Mouse (Mus musculus) cerebellum, adult 9-11 months (tissue): ENCODE measurements around the gene Il3ra.

Experiments
- DNase-seq: peaks from one replicate; pipeline ENCODE4 v3.0.0; 2022

Gene Il3ra

GRCm38 (mm10) chr14:14345948-14346812 is at the start of gene Il3ra:
Il3ra (plus strand) TSS chr14:14346275.
- DNase-seq, result peak; percentile 79

DNA sequence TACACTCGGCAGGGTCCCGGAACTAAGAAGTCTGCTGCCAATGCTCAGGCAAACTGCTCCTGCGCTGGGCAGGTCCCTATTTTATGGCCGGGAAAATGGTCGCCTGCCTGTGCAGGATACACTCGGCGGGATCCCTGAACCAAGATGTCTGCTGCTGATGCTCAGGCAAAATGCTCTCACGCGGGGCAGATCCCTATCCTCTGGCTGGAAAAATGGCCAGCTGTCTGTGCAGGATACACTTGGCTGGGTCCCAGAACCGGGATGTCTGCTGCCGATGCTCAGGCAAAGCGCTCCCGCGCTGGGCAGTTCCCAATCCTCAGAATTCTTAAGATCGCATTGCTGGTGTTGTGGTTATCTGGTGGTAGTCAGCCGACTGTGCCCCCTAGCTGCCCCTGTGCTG is 37.1 kb upstream of the Il3ra start:
- peak; percentile 68 for DNase-seq

DNA sequence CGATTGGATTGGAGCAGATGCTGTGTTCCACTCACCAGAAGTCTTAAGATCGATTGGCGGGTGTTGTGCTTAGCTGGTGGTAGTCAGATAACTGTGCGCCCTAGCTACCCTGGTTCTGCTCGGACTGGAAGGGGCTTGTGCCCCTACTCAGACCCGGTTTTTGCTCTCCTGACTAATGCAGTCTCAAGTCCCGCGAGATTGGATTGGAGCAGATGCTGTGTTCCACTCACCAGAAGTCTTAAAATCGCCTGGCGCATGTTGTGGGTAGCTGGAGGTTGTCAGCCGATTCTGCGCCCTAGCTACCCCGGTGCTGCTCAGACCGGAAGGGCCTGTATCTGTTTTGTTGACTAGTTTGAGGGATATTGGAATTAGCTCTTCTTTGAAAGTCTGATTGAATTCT is 36.7 kb upstream of the Il3ra start:
- DNase-seq, result no peak

GRCm38 (mm10) chr14:14322528-14322927 is 23.5 kb upstream of the Il3ra start, which contains the start of gene Olfr31:
Olfr31 (plus strand) TSS chr14:14322828.
- DNase-seq, result no peak

- DNase-seq, result peak; percentile 92
Observed at GRCm38 (mm10) chr14:14345113-14345871, 783 bp upstream of the Il3ra start.

DNA sequence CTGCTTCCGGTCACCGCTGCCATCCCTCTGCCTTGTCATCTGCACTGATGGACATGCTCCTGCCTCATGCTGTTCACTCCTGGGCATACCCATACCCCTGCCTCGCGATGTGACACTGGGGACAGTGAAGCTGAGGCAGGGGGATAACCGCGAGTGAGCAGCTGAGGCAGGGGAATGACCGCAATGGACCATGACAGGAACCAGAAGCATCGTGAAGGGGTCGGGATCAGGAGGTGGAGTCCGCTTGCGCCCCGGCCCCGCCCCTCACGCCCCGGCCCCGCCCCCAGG is 682 bp downstream of the Il3ra start:
- no peak for DNase-seq

DNA sequence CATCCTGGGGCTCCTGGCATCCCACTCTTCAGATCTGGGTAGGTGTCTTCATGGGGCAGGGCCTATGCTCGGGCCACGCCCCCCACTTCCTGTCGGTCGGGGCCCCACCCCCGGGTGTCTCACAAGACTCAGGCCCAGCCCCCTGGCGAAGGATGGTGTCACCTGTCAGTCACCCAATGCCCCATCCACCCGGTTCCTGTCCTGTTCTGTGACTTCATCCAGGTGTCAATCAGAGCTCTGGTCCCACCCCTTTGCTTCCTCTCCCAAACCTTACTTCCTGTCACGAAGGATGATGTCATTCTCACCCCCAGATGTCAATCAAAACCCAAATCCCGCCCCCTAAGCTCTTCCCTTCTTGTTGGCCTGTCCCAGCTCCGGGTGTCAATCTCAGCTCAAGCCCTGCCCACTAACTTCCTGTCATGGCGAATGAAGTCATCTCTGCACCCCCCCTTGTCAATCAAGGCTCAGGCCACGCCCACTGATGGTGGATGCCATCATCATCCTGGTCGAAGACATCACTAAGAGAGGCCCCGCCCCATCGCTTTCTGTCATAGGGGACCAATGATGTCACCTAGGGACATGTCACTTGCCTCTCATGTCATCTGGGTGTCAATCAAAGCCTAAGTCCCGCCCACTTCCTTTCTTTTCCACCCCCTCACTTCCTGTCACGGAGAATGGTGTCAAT is 1.2 kb downstream of the Il3ra start:
- DNase-seq, result peak; percentile 67

DNA sequence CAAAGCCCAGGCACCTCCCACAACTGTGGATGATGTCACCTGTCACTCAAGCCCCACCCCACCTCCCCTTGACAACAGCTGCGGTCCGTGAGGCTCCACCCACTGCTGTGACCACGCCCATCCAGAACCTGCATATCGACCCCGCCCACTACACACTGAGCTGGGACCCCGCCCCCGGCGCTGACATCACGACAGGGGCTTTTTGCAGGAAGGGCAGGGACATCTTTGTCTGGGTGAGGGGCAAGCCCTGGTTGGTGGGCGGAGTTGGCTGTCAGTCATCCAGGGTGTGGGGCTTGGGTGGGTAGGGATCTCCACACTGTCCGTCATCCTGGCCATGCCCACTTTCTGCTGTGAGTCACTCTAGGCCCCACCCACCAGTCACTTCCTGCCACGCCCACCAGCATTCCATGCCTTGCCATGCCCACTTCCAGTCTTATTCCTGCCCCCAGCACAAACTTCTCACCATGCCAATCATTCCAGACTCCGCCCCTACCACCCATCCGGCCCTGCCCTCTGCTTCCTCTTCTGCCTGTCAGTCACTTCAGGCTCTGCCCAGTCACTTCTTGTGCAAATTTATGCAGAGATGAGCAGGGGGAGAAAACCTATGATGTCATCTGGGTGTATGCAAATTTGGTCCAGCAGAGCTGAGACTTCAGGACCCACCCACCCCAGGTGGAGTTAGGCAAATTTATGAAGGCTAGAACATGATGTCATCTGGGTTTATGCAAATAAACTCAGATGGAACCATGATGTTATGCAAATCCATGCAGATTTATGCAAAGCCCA is 2.0 kb downstream of the Il3ra start:
- peak; percentile 69 for DNase-seq

GRCm38 (mm10) chr14:14348674-14349401 is 2.8 kb downstream of the Il3ra start:
- peak; percentile 37 for DNase-seq

DNA sequence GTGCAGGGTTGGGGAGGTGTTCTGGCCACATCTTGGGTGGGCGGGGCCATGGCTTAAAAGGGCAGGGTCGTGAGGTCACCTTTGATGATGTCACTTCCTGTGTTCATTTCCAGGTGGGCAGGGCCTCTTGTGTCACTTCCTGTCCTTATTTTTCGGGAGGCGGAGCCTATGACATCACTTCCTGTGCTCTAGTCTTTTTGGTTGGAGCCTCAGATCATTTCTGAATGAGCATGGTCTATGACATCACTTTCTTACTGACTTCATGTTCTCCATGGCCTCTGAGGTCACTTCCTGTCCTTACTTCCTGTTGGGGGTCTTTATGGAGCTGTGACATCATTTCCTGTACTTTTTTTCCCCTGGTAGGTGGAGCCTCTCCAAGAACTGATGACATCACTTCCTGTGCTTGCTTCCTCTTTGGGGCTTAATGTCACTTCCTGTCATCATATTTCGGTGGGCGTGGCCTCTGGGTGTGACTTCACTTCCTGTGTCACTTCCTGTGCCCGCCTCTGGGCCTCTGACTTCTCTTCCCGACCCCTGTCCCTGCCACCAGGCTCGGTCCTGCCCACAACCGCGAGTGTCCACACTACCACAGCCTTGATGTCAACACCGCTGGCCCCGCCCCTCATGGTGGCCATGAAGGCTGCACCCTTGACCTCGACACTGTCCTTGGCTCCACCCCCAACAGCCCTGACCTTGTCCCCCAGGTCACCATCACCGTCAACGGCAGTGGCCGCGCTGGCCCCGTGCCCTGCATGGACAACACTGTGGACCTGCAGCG is 3.6 kb downstream of the Il3ra start:
- peak; percentile 39 for DNase-seq

DNA sequence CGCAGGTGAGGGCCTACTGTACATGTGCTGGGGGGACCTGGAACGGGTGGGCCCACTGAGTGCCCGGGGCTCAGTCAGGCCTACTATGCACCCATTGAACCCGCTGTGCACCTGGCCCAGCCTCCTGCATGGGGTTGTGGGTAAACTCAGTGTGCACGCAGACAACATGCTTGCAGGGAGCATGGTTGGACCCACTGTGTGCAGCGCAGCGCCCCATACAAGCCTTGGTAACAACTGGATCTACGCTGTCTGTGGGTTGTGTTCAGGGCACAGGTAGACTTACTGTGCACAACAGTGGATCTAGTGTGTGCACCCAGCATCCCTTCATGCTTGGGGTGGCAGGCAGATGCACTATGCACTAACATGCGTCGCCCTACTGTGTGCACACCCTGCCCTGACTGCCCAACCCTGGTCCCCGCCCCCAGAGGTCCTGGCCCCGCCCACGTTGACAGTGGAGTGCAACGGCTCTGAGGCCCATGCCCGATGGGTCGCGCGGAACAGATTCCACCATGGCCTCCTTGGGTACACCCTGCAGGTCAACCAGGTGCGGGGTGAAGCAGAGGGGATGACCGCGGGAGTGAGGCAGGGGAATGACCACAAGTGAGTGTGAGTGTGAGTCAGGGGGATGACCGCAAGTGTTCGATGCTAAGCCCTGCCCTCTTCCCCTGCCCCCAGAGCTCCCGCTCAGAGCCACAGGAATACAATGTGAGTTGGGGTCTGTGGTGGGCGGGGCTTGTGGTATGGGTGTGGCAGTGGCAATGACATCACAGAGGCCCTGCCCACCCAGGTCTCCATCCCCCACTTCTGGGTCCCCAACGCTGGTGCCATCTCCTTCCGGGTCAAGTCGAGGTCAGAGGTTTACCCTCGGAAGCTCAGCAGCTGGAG is 4.4 kb downstream of the Il3ra start:
- DNase-seq, result peak; percentile 33

- DNase-seq, result no peak
Observed at GRCm38 (mm10) chr14:14351148-14351455, 5.0 kb downstream of the Il3ra start.

DNA sequence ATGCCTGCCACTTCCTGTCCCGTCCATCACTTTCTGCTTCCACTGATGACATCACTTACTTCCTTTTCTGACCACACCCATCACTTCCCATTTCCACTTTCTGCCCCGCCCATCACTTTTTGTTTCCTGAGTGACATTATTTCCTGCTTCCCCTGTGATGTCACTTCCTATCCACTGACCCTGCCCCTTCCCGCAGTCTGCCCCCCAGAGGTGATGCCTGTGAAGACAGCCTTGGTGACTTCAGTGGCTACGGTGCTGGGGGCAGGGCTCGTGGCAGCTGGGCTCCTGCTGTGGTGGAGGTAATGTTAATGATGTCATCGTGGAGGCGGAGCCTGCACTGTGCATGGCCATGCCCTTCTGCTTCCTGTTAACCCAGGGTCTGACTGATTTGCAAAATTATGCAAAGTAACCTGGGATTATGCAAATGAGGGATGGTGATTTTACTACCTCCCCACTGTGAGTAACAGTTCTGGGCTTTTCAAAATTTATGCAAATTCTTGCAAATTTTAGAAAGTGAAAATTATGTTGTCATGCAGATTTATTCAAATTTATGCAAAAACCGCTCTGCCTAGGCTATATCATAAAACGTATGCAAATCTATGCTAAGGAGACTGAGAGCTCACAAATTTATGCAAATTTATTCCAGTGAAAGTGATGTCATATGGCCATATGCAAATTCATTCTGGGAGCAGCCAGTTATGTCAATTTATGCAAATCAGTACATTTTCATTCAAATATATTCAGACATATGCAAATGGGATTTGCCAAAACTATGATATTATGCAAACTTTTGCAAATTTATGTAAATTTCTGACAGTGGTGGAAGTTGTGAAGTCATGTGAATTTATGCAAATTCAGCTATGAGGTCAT is 5.9 kb downstream of the Il3ra start:
- no peak for DNase-seq

DNA sequence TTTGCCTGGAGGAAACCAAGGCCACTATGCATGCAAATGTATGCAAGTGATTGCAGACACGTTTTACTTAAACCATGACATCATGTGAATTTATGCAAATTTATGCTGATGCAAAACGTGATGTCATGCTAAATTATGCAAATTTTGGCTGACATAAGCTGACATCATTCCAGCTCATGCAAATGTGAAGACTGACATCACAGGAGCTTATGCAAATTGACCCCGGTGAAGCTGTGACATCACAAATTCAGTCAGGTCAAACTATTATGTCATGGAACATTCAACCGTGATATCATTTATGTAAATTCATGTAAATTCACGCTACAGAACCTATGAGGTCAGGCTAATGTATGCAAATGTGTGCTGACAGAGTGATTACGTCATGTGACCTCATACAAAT is 6.5 kb downstream of the Il3ra start:
- DNase-seq, result no peak

GRCm38 (mm10) chr14:14353081-14353732 is 7.1 kb downstream of the Il3ra start:
- DNase-seq, result no peak

DNA sequence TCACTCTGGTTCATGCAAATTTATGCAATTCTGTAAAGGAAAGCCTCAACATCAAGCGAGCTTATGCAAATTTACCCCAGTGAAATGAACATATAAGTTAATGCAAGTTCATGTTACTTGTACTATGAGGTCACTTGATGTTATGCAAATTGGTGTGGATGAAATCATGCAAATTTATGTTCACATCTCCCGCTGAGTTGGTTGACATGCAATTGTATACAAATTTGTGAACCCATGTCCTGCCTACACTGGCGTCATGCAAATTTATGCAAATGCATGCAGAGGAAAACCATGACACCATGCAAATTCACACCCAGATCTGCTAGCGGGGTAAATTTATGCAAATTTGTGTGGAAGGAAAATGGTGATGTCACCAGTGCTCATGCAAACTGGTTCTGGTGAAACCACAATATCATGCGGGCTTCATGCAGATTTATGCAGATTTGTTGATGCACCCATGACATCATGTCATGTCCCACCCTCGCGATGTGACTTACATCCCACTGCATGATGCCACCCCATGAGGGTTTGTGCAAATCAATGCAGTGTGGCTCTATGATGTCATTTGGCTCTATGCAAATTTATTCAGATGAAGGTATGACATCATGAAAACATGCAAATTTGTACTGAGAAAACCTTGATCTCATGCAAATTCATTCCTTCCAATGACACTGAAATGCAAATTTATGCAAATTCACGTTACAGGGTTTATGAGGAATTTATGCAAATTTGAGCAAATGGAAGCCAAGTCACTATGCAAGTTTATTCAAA is 7.8 kb downstream of the Il3ra start:
- DNase-seq, result no peak

DNA sequence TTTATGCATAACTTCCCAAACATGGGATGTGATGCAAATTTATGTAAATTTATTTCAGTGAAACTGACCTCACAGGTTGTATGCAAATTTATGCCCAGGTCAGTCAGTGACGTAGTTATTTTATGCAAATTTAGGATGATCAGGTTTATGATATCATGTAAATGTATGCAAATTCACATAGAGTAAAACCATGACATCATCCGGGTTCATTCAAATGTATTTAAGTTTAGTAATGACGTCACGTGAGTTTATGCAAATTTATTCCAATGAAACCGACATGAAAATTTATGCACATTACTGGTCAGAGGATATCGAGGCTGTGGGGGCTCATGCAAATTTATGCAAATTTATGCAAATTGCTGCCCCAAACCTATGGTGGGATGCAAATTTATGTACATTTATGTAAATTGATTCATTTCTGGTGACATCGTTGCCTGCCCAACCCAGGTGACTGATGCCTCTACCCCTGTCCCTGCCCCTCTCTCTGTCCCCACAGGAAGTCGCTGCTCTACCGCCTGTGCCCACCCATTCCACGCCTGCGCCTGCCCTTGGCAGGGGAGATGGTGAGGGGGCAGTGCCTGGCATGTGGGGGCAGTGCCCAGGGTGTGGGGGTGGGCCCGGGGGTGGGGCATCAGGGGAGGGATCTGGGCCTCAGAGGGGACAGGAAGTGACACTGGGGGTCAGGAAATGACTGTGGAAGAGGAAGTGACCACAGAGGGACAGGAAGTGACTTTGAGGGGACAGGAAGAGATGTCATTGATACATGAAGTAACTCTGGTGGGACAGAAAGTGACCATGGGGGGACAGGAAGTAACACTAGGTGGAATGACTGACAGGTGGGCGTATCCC is 8.7 kb downstream of the Il3ra start:
- DNase-seq, result no peak
